Mouse (Mus musculus): ENCODE results near the gene Hpca. TPM values are rescaled to one million over a fixed set of nuclear protein-coding genes. Genes with fewer than 3 reads are reported as not detected.
A peak's percentile ranks its signal among the peaks of the same experiment; 100 is the strongest.

Gene Hpca
- total and polyA plus RNA-seq, 2 experiments from 2014 or later, result 0.16 TPM; not detected in 1

- WGBS, result 92% methylated on average over 4 of the region's 4 CpGs
- H3K27me3 ChIP-seq (ENCODE audit: control insufficient read depth, insufficient read depth, low read length), result no peaks in the 10 kb centered on the region
- no peak overlapping the region for H3K4me3 ChIP-seq (ENCODE audit: low read depth, low read length)
- H3K27ac ChIP-seq (ENCODE audit: low read depth), result no peak overlapping the region
- ATAC-seq (ENCODE audit: insufficient read depth, low read depth) (no peak), DNase-seq (ENCODE audit: low spot score) (no peak)
- H3K4me2 ChIP-seq (ENCODE audit: low read depth, low read length), result no peak overlapping the region
- H3K9me3 ChIP-seq (replicated peaks; ENCODE audit: control insufficient read depth, low read length), result no peaks in the 10 kb centered on the region
- TF ChIP-seq CTCF (IDR thresholded peaks at IDR 0.05; ENCODE audit: low read depth) (no peak), EP300 (IDR thresholded peaks at IDR 0.05; ENCODE audit: low read depth) (no peak)
- H3K36me3 ChIP-seq (replicated peaks; ENCODE audit: control insufficient read depth, insufficient read depth, low read length), result peaks cover 60% of the 10 kb centered on the region
- H3K9ac ChIP-seq (replicated peaks; ENCODE audit: low read depth, low read length), result no peak overlapping the region
- H3K4me1 ChIP-seq (ENCODE audit: control insufficient read depth, insufficient read depth), result peaks cover 4% of the 10 kb centered on the region; the same call in 1 of the 2 replicates
Measured at GRCm38 (mm10) chr4:129151276-129151811, 29.5 kb upstream of the Hpca start.

DNA sequence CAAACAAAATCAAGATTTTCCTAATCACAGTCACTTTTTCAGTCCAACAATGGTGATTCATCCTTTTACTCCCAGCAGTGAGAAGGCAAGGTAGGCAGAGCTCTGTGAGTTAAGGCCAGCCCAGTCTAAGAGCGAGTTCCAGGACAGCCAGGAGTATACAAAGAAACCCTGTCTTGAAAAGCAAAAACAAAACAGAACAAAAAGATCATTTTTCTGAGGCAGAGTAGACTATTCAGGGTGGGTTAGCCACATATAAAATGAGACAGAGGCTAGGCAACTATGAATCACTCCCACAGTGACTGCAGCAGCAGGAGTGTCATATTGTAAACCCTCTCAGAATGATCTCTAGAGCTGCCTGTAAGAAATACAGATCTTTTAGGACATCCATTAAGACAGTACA is 27.5 kb upstream of the Hpca start:
- Histone ChIP-seq H3K4me2 (ENCODE audit: low read depth, low read length) (no peak overlapping the region), H3K9me3 (replicated peaks; ENCODE audit: control insufficient read depth, low read length) (no peaks in the 10 kb centered on the region), H3K36me3 (replicated peaks; ENCODE audit: control insufficient read depth, insufficient read depth, low read length) (peaks cover 46% of the 10 kb centered on the region), H3K4me3 (ENCODE audit: low read depth, low read length) (no peak overlapping the region), H3K4me1 (ENCODE audit: control insufficient read depth, insufficient read depth) (peaks cover 12% of the 10 kb centered on the region), H3K27ac (ENCODE audit: low read depth) (no peak overlapping the region), H3K9ac (replicated peaks; ENCODE audit: low read depth, low read length) (no peak overlapping the region), H3K27me3 (ENCODE audit: control insufficient read depth, insufficient read depth, low read length) (no peaks in the 10 kb centered on the region)
- WGBS, result 91% methylated on average over 1 of the region's 1 CpGs
- TF ChIP-seq EP300 (IDR thresholded peaks at IDR 0.05; ENCODE audit: low read depth) (no peak), CTCF (IDR thresholded peaks at IDR 0.05; ENCODE audit: low read depth) (no peak)
- ATAC-seq (ENCODE audit: insufficient read depth, low read depth), result no peak
- no peak for DNase-seq (ENCODE audit: low spot score)

DNA sequence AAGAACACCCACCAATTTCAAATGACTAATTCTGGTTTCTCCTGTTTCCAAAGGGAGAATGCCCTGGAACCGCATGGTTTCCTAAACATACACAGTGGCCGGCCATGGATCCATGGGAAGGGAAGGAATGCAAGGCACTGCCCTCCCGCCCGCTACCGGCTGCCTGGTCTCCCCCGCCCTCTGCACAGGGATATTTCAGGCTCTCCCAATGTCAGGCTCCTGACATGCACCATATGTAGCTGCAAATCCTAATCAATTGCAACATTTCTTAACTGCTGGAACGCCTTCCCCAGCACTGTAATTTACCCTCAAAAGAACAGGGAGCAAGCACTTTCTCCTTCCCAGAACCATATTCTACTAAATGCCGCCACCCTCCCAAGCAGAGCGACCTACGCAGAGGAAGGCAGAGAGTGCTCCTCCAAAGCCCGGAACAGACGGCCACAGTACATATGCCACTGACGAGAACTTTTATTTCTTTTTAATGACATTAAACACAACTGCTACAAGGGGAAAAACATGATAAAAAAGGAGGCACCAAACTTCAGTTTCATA is 25.8 kb upstream of the Hpca start:
- H3K27ac ChIP-seq (ENCODE audit: low read depth), result 0 out of 2 replicates have a peak overlapping the region, but pooled peaks have one; percentile 43
- no peaks in the 10 kb centered on the region for H3K27me3 ChIP-seq (ENCODE audit: control insufficient read depth, insufficient read depth, low read length)
- H3K36me3 ChIP-seq (replicated peaks; ENCODE audit: control insufficient read depth, insufficient read depth, low read length), result peaks cover 30% of the 10 kb centered on the region
- H3K9ac ChIP-seq (replicated peaks; ENCODE audit: low read depth, low read length), result no peak overlapping the region
- H3K4me1 ChIP-seq (ENCODE audit: control insufficient read depth, insufficient read depth), result peaks cover 18% of the 10 kb centered on the region
- WGBS, result 47% methylated on average over 13 of the region's 13 CpGs
- no peak for DNase-seq (ENCODE audit: low spot score)
- H3K4me3 ChIP-seq (ENCODE audit: low read depth, low read length), result no peak overlapping the region
- 0 out of 2 replicates have a peak overlapping the region, but pooled peaks have one; percentile 4 for H3K4me2 ChIP-seq (ENCODE audit: low read depth, low read length)
- no peaks in the 10 kb centered on the region for H3K9me3 ChIP-seq (replicated peaks; ENCODE audit: control insufficient read depth, low read length)
- no peak for ATAC-seq (ENCODE audit: insufficient read depth, low read depth)
- TF ChIP-seq CTCF (IDR thresholded peaks at IDR 0.05; ENCODE audit: low read depth) (no peak), EP300 (IDR thresholded peaks at IDR 0.05; ENCODE audit: low read depth) (no peak)

DNA sequence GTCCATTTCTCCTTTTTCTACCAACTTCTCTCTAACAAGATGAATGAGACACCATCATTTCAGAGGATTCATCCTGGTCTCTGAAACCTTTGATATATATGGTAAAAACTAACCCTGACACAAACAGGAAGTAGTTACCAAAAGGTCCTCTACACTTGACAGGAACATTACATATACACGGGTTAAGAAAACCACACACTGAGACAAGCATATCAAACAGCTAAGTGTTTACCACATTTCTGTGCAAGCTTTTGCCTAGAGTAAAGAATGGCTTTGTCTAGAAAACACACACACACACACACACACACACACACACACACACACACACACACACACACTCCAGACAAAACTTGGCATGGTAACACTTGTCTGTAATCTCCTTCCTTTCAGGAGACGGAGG is 24.6 kb upstream of the Hpca start:
- no peak for TF ChIP-seq CTCF (IDR thresholded peaks at IDR 0.05; ENCODE audit: low read depth)
- no peak for TF ChIP-seq EP300 (IDR thresholded peaks at IDR 0.05; ENCODE audit: low read depth)
- H3K4me2 ChIP-seq (ENCODE audit: low read depth, low read length), result no peak overlapping the region
- peaks cover 21% of the 10 kb centered on the region for H3K36me3 ChIP-seq (replicated peaks; ENCODE audit: control insufficient read depth, insufficient read depth, low read length)
- no peak overlapping the region for H3K9ac ChIP-seq (replicated peaks; ENCODE audit: low read depth, low read length)
- H3K4me1 ChIP-seq (ENCODE audit: control insufficient read depth, insufficient read depth), result peaks cover 28% of the 10 kb centered on the region
- 23% methylated on average over 2 of the region's 2 CpGs for WGBS
- H3K27ac ChIP-seq (ENCODE audit: low read depth), result no peak overlapping the region
- H3K4me3 ChIP-seq (ENCODE audit: low read depth, low read length), result no peak overlapping the region
- H3K9me3 ChIP-seq (replicated peaks; ENCODE audit: control insufficient read depth, low read length), result no peaks in the 10 kb centered on the region
- ATAC-seq (ENCODE audit: insufficient read depth, low read depth), result no peak
- no peaks in the 10 kb centered on the region for H3K27me3 ChIP-seq (ENCODE audit: control insufficient read depth, insufficient read depth, low read length)
- DNase-seq (ENCODE audit: low spot score), result no peak

DNA sequence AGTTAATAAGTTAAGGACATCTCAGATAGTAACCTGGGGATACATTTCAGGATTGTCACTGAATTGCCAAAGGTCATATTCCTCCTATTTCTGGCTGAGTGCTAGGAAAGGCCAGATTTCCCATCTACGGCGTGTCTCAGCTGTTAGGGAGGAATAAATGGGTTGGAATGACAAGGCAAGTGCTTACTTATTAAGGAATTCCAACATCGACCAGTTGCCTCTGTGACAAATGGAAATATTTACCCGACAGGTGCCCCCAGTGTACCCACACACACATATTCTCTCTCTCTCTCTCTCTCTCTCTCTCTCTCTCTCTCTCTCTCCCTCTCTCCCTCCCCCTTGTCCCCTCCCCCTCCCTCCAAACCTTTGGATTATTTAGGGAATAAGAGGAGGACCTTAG is 24.1 kb upstream of the Hpca start:
- ATAC-seq (ENCODE audit: insufficient read depth, low read depth) (no peak), DNase-seq (ENCODE audit: low spot score) (no peak)
- no peaks in the 10 kb centered on the region for H3K27me3 ChIP-seq (ENCODE audit: control insufficient read depth, insufficient read depth, low read length)
- H3K4me3 ChIP-seq (ENCODE audit: low read depth, low read length), result no peak overlapping the region
- no peak for TF ChIP-seq EP300 (IDR thresholded peaks at IDR 0.05; ENCODE audit: low read depth)
- no peak for TF ChIP-seq CTCF (IDR thresholded peaks at IDR 0.05; ENCODE audit: low read depth)
- 67% methylated on average over 4 of the region's 4 CpGs for WGBS
- H3K4me1 ChIP-seq (ENCODE audit: control insufficient read depth, insufficient read depth), result peaks cover 31% of the 10 kb centered on the region
- no peak overlapping the region for H3K9ac ChIP-seq (replicated peaks; ENCODE audit: low read depth, low read length)
- H3K9me3 ChIP-seq (replicated peaks; ENCODE audit: control insufficient read depth, low read length), result no peaks in the 10 kb centered on the region
- H3K4me2 ChIP-seq (ENCODE audit: low read depth, low read length), result no peak overlapping the region
- H3K27ac ChIP-seq (ENCODE audit: low read depth), result no peak overlapping the region
- H3K36me3 ChIP-seq (replicated peaks; ENCODE audit: control insufficient read depth, insufficient read depth, low read length), result peaks cover 18% of the 10 kb centered on the region

GRCm38 (mm10) chr4:129145411-129145810 is 23.6 kb upstream of the Hpca start:
- Histone ChIP-seq H3K4me3 (ENCODE audit: low read depth, low read length) (no peak overlapping the region), H3K9me3 (replicated peaks; ENCODE audit: control insufficient read depth, low read length) (no peaks in the 10 kb centered on the region), H3K4me1 (ENCODE audit: control insufficient read depth, insufficient read depth) (peaks cover 34% of the 10 kb centered on the region), H3K36me3 (replicated peaks; ENCODE audit: control insufficient read depth, insufficient read depth, low read length) (peaks cover 15% of the 10 kb centered on the region), H3K9ac (replicated peaks; ENCODE audit: low read depth, low read length) (no peak overlapping the region), H3K27me3 (ENCODE audit: control insufficient read depth, insufficient read depth, low read length) (no peaks in the 10 kb centered on the region), H3K27ac (ENCODE audit: low read depth) (0 out of 2 replicates have a peak overlapping the region, but pooled peaks have one; percentile 15), H3K4me2 (ENCODE audit: low read depth, low read length) (no peak overlapping the region)
- TF ChIP-seq CTCF (IDR thresholded peaks at IDR 0.05; ENCODE audit: low read depth), result no peak
- TF ChIP-seq EP300 (IDR thresholded peaks at IDR 0.05; ENCODE audit: low read depth), result no peak
- DNase-seq (ENCODE audit: low spot score), result no peak
- no peak for ATAC-seq (ENCODE audit: insufficient read depth, low read depth)
- 58% methylated on average over 4 of the region's 4 CpGs for WGBS
